In the genomic region with DNA sequence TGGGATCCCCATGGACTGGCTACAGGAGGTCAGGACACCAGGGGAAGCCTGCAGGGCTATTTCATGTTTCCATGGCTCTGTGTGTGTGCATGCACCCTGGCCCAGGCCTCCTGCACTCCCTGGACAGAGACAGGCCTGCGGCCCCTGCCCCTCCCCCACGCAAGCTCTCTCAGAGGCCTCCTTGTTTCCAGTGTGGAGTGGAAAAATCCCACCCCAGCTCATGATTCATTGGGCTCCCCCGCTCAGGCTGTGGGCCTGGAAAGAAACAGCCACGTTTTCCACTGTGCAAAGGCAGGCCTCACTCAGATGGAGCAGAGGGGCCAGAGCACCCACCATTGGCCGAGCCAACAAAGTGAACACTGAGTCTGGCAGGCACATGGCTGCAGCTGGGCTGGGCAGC, we compare ENCODE assay signal across 8 mouse cellular contexts. TPM values are rescaled to one million over a fixed set of nuclear protein-coding genes. Genes with fewer than 3 reads are reported as not detected.
A peak's percentile ranks its signal among the peaks of the same experiment; 100 is the strongest.
DNase-seq lines count a peak whose midpoint lies in the region; ATAC-seq lines count a peak whose summit lies in the region.

No protein-coding gene starts in this region.

- H3K9ac ChIP-seq in heart, embryonic 15.5 days, result no peak overlapping the region
- H3K9ac ChIP-seq in embryonic facial prominence, embryonic 11.5 days (replicated peaks; ENCODE audit: low read length), result 0 out of 2 replicates have a peak overlapping the region, but pooled peaks have one; percentile 1
- H3K9ac ChIP-seq in hindbrain, embryonic 13.5 days, result peak overlapping the region; percentile 24; the same call in 1 of the 2 replicates

- H3K27me3 ChIP-seq in heart, embryonic 15.5 days, result no peaks in the 10 kb centered on the region
- H3K27me3 ChIP-seq in embryonic facial prominence, embryonic 11.5 days (ENCODE audit: control insufficient read depth, insufficient read depth, low read length), result no peaks in the 10 kb centered on the region
- no peaks in the 10 kb centered on the region for H3K27me3 ChIP-seq in hindbrain, embryonic 13.5 days
- no peaks in the 10 kb centered on the region for H3K27me3 ChIP-seq in limb, embryonic 10.5 days (ENCODE audit: low read depth, poor library complexity, severe bottlenecking)

- H3K4me2 ChIP-seq in heart, embryonic 15.5 days, result no peak overlapping the region
- H3K4me2 ChIP-seq in embryonic facial prominence, embryonic 11.5 days (ENCODE audit: low read depth, low read length), result no peak overlapping the region
- no peak overlapping the region for H3K4me2 ChIP-seq in hindbrain, embryonic 13.5 days

- 34% methylated on average over 5 of the region's 5 CpGs for WGBS in heart, embryonic 15.5 days
- 46% methylated on average over 5 of the region's 5 CpGs for WGBS in embryonic facial prominence, embryonic 11.5 days
- 39% methylated on average over 5 of the region's 5 CpGs for WGBS in hindbrain, embryonic 13.5 days
- WGBS in limb, embryonic 10.5 days, result 71% methylated on average over 5 of the region's 5 CpGs

- peak; percentile 32; the same call in 1 of the 2 replicates for ATAC-seq in heart, embryonic 15.5 days (replicated peaks; ENCODE audit: insufficient number of reproducible peaks, insufficient read depth, low FRiP score, low read depth)
- peak; percentile 37; the same call in 1 of the 2 replicates for ATAC-seq in embryonic facial prominence, embryonic 11.5 days (replicated peaks; ENCODE audit: insufficient number of reproducible peaks, low FRiP score, low TSS enrichment, low read depth)
- ATAC-seq in hindbrain, embryonic 13.5 days (ENCODE audit: low FRiP score), result 0 out of 2 replicates have a peak, but pooled peaks have one; percentile 21

- no peaks in the 10 kb centered on the region for H3K36me3 ChIP-seq in heart, embryonic 15.5 days
- H3K36me3 ChIP-seq in embryonic facial prominence, embryonic 11.5 days (replicated peaks; ENCODE audit: control insufficient read depth, insufficient read depth, low read depth, low read length), result no peaks in the 10 kb centered on the region
- no peaks in the 10 kb centered on the region for H3K36me3 ChIP-seq in hindbrain, embryonic 13.5 days
- peaks cover 71% of the 10 kb centered on the region for H3K36me3 ChIP-seq in limb, embryonic 10.5 days

- no peak for DNase-seq in heart, adult 18-20 months
- DNase-seq in embryonic facial prominence, embryonic 11.5 days (ENCODE audit: low spot score), result peak; percentile 14
- DNase-seq in limb, embryonic 10.5 days (ENCODE audit: low spot score), result peak; percentile 49
- DNase-seq in right cerebral cortex, postnatal 10 days (ENCODE audit: low spot score in 2 of 2), result peak; percentile 76
- no peak for DNase-seq in adipocyte (ENCODE audit: low spot score)
- DNase-seq in testis, postnatal 10 days (ENCODE audit: low spot score), result no peak

- H3K9me3 ChIP-seq in heart, embryonic 15.5 days (replicated peaks), result no peaks in the 10 kb centered on the region
- H3K9me3 ChIP-seq in embryonic facial prominence, embryonic 11.5 days (replicated peaks; ENCODE audit: control insufficient read depth, low read length), result no peaks in the 10 kb centered on the region
- no peaks in the 10 kb centered on the region for H3K9me3 ChIP-seq in hindbrain, embryonic 13.5 days
- no peaks in the 10 kb centered on the region for H3K9me3 ChIP-seq in limb, embryonic 10.5 days (replicated peaks)

- H3K27ac ChIP-seq in heart, embryonic 15.5 days, result peak overlapping the region; percentile 80
- no peak overlapping the region for H3K27ac ChIP-seq in embryonic facial prominence, embryonic 11.5 days (replicated peaks; ENCODE audit: low read depth, low read length)
- H3K27ac ChIP-seq in hindbrain, embryonic 13.5 days, result 0 out of 2 replicates have a peak overlapping the region, but pooled peaks have one; percentile 30
- peak overlapping the region; percentile 74 for H3K27ac ChIP-seq in limb, embryonic 10.5 days

- H3K4me1 ChIP-seq in heart, embryonic 15.5 days (replicated peaks), result peaks cover 84% of the 10 kb centered on the region
- no peaks in the 10 kb centered on the region for H3K4me1 ChIP-seq in embryonic facial prominence, embryonic 11.5 days (ENCODE audit: control insufficient read depth, insufficient read depth, low read length)
- H3K4me1 ChIP-seq in hindbrain, embryonic 13.5 days (replicated peaks), result peaks cover 51% of the 10 kb centered on the region
- H3K4me1 ChIP-seq in limb, embryonic 10.5 days, result peaks cover 23% of the 10 kb centered on the region

- no peak overlapping the region for H3K4me3 ChIP-seq in heart, embryonic 15.5 days
- H3K4me3 ChIP-seq in embryonic facial prominence, embryonic 11.5 days (ENCODE audit: low read depth, low read length), result no peak overlapping the region
- no peak overlapping the region for H3K4me3 ChIP-seq in hindbrain, embryonic 13.5 days
- H3K4me3 ChIP-seq in limb, embryonic 10.5 days, result no peak overlapping the region

RNA-seq across cellular contexts. Expression of gene Col27a1, which starts 15.1 kb away (rescaled TPM):
- 4.4 and 6.1 TPM in 2 replicates for polyA plus RNA-seq in heart, embryonic 15.5 days (2015; fragmentation: Nextera tagmentation; extraction: Ambion mirVana)
- total RNA-seq in heart, adult 18-20 months (2021), result 1 to 10 TPM; 1.1 to 1.6 TPM
- 4.5 and 4.9 TPM in 2 replicates for polyA plus RNA-seq in embryonic facial prominence, embryonic 11.5 days (2014; fragmentation: Nextera tagmentation; extraction: Ambion mirVana)
- 2.1 and 2.4 TPM in 2 replicates for polyA plus RNA-seq in hindbrain, embryonic 13.5 days (2015; fragmentation: Nextera tagmentation; extraction: Ambion mirVana)
- polyA plus RNA-seq in limb, embryonic 10.5 days (2016; fragmentation: Nextera tagmentation; extraction: Ambion mirVana), result 7.4 and 9.4 TPM in 2 replicates

RNA-seq across cellular contexts. Expression of gene Kif12, which starts 57.0 kb away (rescaled TPM):
- polyA plus RNA-seq in heart, embryonic 15.5 days (2015; fragmentation: Nextera tagmentation; extraction: Ambion mirVana), result 0.13 and 0.48 TPM in 2 replicates
- total RNA-seq in heart, adult 18-20 months (2021), result not detected
- not detected in 2 replicates for polyA plus RNA-seq in embryonic facial prominence, embryonic 11.5 days (2014; fragmentation: Nextera tagmentation; extraction: Ambion mirVana)
- not detected in 2 replicates for polyA plus RNA-seq in hindbrain, embryonic 13.5 days (2015; fragmentation: Nextera tagmentation; extraction: Ambion mirVana)
- polyA plus RNA-seq in limb, embryonic 10.5 days (2016; fragmentation: Nextera tagmentation; extraction: Ambion mirVana), result 0.08 and 0.29 TPM in 2 replicates

Comparison
In these comparisons a context has a peak if more than half of its experiments do, and no peak if none do; other contexts are left out.
1. DNase-seq: peak in embryonic facial prominence, embryonic 11.5 days (single experiment), limb, embryonic 10.5 days (single experiment) and right cerebral cortex, postnatal 10 days (2 of 2); none in heart, adult 18-20 months (0 of 2), adipocyte (single experiment) and testis, postnatal 10 days (single experiment).
2. Peak in every context shown above with its lines, with median percentiles within 50 percentile points of each other: ATAC-seq.